Mouse (Mus musculus) heart, postnatal 25 days (tissue): Measurements from ENCODE around the gene Drg1. TPM values are rescaled to one million over a fixed set of nuclear protein-coding genes. Genes with fewer than 3 reads are reported as not detected.
A peak's percentile ranks its signal among the peaks of the same experiment; 100 is the strongest.

ENCODE experiments used
- DNase-seq: peaks from one replicate; pipeline ENCODE4 v3.0.0; 2022; ENCODE audit warnings: low spot score
- intact Hi-C: fragments of 180-260 bp; cut with DNase I; formaldehyde crosslinking; loops from one replicate; pipeline ENCODE4 v1.15.1; 2025
- total RNA-seq, 2 experiments: library from RNA; stranded (reverse); gene quantifications; 2 replicates each; pipeline ENCODE4 v1.2.3; 2021

Drg1 gene
- total RNA-seq, 2 experiments from 2014 or later, result 58.0 to 65.0 TPM

DNA sequence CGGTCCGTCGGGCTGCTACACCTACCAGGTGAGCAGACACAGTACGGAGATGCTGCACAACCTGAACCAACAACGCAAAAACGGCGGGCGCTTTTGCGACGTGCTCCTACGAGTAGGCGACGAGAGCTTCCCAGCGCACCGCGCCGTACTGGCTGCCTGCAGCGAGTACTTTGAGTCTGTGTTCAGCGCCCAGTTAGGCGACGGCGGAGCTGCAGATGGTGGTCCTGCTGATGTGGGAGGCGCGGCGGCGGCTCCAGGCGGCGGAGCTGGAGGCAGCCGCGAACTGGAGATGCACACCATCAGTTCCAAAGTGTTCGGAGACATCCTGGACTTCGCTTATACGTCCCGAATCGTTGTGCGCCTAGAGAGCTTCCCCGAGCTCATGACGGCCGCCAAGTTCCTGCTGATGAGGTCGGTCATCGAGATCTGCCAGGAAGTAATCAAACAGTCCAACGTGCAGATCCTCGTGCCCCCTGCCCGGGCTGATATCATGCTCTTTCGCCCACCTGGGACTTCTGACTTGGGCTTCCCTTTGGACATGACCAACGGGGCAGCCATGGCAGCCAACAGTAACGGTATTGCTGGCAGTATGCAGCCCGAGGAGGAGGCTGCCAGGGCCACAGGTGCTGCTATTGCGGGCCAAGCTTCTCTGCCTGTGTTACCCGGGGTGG lies 24.6 kb upstream of the Drg1 start:
- intact Hi-C loops, result loop anchor here (1.0 to 2.0 kb wide), 2 partner anchors 24 to 40 kb away; partner anchors contain the start of genes Drg1 and Pik3ip1
- peak; percentile 19 for DNase-seq

DNA sequence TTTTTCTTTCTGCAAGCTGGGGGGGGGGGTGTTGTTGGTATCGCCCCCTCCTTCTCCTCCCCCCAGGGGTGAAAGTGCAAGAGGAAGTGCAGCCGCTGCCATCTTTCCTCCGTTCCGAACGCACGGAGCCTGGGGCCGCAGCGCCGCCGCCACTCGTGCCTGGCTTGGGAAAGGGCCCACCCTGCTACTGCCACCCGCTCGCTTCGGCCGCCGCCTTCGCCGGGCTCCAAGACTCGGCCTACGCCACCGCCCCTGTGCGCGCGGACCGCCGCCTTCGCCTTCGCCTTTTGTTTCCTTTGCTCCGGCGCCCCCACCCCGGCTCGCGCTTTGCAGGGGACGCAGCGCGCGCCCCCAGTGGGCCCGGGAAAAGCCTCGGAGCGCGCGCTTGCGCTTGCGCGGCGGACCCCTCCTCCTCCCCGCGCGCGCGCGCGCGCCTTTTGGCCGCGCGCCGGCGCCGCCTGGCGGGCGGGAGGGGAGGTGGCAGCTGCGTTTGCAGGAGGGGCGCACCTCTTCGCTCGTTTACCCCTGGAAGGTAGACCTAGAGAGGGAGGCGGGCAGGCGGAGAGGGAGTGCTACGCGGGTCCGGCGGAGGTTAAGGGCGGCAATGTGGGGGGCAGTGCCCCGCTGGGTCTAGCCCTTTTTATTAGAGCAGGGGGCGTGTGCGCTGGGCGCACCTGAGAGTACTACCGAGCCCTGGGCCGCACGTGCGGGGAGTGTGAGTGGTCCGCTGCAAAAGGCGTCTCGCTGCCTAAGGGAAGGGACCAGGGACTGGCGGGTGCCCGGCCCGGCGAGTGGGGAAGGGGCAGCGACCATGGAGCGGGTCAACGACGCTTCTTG lies 23.8 kb upstream of the Drg1 start:
- intact Hi-C loops, result loop anchor here (1.0 to 2.0 kb wide), 2 partner anchors 24 to 41 kb away; partner anchors contain the start of genes Drg1 and Pik3ip1
- peak; percentile 75 for DNase-seq

DNA sequence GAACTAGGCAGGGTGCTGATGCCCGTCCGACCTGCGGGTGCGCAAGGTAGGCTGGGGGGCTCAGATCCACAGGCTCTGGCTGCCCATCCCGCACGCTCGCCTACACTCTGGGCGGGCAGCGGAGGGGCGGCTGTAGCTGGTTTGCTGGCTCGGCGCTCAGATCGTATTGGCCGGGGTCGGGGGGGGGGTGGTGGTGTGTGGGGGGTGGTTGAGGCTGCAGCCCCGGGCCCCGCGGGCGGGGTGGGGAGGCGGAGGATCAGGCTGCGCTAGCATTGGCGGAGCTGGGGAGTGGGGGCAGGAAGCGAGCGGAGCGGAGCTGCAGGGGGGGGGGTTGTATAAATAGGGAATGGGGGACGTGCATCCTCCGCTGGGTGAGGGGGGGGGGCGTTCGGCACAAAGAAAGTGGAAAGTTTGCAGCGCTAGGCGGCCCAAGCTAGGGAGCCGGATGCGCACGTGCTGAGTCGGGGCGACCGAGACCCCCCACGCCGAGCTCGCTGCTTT lies 23.1 kb upstream of the Drg1 start:
- DNase-seq, result peak; percentile 56
- intact Hi-C loops, result no loop called here

DNA sequence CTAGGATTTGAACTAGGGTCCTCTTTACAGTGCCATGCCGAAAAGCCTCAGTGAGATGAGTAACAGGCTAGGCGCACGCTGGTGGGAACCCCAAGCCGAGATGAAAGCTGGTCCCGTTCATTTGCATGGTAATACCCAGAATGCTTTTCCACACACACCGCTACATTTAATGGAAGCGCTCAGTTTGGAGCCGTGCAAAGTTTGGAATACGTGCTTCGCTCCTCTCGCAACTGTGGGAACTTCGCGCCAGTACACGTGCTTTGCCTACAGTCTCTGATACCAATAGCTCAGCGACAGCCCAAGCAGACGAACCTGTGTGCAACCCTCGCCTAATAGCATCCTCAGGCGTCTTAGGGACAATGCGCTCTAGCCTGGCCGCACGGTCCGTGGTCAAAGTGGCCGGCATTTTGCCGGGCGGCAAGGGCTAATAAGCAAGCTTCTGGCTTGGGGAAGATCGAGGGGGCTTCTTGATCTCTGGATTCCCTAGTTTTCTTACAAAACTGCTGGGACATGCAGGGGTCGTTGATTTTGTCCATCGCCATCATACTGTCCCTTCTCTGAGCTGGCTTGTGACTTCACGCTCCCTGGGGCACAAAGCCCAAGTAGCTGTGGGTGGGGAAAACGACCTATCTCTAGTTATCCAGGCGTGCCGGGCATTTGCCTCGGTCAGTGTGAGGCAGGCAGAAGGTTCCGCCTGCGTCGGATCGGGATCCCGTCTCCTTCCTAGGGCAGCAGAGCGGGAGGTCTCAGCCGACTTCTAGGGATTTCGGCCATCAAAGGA lies 22.5 kb upstream of the Drg1 start, which contains the start of gene Patz1:
TSS of gene Patz1 (plus strand) at position 354 of the 781 bp plus-strand sequence.
- DNase-seq, result peak; percentile 28
- intact Hi-C loops, result no loop called here

DNA sequence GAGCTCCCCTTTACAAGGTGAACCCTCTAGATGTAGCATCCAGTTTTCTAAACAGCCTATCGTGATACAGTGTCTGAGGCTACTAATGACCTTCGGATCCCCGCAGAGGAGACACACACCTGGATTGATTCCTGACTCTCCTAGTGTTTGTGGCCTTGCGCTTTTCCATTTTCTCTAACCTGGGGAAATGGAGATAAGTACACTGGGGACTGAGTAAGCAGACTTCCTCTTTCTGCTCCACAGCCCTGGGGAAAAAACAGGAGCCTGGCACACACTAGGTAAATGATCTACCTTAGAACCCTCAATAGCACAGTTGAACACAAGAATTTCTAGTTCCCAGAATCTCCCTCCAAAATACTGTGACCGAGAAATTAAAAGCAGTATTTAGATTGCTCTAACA lies 21.7 kb upstream of the Drg1 start:
- intact Hi-C loops, result no loop called here
- DNase-seq, result no peak

DNA sequence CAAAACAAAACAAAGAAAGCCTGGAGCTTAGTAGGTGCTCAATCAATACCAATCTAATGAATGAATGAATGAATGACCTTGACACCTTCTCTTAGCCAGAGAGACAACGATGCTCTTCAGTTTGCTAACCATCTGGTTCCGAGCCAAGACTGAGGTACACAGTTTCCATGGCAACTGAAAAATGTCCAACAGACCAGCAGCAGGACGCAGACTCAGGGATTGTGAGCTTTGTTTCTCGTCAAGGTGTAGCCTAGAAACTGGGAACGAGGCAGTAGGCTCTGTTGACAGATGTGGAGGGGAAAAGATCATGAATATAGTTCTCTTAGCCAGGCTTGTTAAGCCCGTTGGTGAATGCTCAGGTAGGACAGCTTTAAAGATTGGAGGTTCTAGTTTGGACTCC lies 20.9 kb upstream of the Drg1 start:
- no peak for DNase-seq
- intact Hi-C loops, result no loop called here

DNA sequence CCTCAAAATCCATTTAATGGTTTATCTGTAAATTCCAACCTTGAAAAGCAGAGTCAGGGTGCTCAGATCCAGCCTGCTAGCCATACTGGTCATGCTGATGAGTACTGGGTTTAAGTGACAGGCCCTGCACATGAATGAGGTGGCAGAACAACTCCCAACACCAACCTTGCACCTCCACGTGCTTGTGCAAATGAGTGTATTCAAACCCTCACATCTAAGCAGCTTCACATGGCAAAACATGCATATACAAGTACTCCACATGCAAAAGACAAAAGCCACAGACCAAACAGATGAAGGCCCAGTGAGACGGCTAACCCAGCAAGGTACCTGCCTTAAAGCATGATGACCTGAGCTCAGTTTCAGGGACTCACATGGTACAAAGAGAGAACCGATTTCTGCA lies 19.7 kb upstream of the Drg1 start:
- DNase-seq, result no peak
- intact Hi-C loops, result no loop called here

DNA sequence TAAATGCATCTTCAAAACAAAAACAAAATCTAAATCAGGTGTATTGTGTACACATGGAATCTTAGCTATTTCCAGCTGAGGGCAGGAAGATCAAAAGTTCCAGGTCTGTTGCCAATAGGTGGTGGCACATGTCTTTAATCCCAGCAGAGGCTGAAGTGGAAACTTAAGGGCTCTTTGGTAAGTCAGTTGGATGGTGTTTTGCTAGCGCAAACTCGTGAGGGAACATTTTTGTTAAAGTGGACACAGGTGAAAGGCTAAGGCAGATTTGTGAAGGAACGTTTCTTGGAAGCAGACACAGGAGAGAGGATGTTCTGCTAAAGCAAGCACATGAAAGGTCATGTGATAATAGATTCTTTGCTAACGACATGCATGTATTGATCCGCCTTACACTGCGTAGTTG lies 17.4 kb upstream of the Drg1 start:
- no peak for DNase-seq
- intact Hi-C loops, result no loop called here

DNA sequence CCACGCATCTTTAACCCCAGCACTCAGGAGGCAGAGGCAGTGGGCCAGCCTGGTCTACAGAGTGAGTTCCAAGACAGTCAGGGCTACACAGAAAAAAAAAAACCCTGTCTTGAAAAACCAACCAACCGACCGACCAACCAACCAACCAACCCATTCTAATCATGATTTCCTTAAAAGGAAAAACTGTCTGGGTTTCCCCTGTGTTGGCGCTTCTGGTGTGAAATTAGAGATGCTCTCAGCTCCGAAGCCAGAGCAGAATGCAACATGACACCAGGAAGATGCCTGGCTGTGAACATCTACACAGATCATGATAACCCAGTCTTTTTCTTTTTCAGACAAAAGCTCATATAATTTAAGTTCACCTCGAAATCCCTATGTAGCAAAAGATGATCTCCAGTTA lies 16.7 kb upstream of the Drg1 start:
- DNase-seq, result no peak
- intact Hi-C loops, result no loop called here

DNA sequence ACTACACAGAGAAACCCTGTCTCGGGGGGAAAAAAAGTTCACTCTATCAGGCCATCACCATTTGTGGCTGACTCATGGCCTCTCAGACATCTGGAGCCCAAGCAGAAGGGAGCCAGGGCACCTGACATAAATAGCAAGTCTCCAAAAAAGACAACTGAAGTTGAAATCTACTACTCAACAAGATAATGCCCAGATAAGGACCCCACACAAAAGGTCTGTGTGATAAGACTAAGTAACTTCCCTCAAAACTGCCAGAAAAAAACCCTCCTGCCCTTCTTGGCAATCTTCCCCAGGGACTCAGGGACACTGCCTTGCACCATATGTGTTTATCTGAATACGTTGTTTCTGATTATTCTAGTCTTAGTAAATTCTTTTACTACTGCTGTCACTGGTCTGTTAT lies 13.5 kb upstream of the Drg1 start:
- intact Hi-C loops, result no loop called here
- no peak for DNase-seq

DNA sequence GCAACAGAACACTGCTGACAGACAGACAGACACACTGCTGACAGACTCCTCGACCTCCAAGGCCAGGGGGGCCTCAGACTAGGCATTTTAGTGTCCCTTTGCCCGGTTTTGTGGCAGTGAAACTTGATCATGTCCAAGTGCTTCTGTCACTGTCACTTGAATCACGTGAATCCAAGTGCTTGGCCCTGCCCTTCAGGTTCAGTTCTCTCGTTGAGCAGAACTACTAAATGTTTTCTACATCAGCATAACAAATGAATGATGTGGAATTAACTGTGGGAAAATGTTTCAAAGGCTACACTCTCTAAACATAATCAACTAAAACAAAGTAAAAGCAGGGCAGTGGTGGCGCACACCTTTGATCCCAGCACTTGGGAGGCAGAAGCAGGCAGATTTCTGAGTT lies 12.1 kb upstream of the Drg1 start:
- intact Hi-C loops, result no loop called here
- DNase-seq, result no peak

DNA sequence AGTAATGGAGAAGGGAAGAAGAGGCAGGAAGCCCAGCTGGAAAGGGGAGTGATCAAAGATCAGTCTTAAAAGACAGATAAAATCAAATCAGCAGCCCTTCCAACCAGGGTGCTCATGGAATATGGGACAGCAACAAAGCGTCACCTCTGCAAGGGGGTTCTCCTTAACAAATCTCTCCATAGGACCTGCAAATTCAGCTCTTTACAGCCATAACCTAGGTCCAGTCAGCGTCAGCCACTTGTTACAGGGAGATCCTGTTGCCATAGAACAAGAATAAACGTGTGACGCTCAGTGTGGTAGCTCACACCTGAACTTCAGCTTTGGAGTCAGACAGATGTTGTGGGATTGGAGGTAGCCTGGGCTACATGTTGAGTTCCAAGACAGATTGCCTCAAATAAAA lies 3.0 kb upstream of the Drg1 start:
- DNase-seq, result no peak
- intact Hi-C loops, result no loop called here

DNA sequence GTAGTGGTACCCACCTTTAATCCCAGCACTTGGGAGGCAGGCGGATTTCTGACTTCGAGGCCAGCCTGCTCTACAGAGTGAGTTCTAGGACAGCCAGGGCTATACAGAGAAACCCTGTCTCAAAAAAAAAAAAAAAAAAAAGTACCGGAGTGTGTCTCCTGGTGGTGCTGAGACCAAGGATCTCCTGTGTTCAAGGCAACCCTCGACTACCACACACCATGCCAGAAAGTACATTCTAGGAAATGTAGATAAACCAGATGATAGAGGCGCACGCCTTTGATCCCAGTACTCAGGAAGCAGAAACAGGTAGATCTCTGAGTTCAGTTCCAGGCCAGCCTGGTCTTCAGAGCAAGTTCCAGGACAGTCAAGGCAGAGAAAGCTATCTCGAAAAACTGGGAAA lies 918 bp upstream of the Drg1 start:
- DNase-seq, result no peak
- intact Hi-C loops, result no loop called here

DNA sequence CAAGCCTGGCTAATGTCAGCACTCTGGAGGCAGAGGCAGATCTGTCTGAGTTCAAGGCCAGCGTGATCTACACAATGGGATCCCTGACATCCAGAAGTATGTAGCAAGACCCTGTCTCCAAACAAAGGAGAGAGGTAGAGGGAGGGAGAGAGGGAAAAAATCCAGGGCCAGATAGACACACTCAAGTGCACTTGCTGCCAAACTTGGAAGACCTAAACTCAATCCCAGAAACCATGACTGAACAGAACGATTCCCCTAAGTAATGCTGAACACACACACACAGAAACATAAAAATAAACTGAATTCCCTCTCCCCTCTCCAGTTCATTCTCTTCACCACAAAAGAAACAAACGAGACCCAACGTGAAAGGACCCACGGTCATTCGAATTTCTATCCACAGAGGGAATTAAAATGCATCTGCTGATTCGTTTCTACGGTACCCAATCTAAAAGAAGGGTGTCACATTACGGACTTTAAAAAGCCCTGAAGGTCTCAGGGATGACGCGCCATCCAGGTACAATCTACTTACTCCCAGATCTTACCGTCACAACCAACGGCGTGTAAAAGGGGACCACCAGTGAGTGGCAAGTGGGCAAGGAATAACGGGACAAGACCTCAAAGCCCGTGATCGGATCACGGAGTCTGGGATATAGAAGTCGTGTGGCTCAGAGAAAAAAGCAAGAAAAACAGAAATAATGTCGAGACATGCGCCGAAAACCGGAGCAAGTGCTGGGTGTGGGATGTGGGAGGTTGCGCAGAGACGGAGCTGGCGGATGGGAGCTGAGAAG lies 730 bp downstream of the Drg1 start:
- intact Hi-C loops, result loop anchor here (1.0 kb wide), 2 partner anchors 25 to 30 kb away; no protein-coding TSS in a partner anchor
- DNase-seq, result no peak

DNA sequence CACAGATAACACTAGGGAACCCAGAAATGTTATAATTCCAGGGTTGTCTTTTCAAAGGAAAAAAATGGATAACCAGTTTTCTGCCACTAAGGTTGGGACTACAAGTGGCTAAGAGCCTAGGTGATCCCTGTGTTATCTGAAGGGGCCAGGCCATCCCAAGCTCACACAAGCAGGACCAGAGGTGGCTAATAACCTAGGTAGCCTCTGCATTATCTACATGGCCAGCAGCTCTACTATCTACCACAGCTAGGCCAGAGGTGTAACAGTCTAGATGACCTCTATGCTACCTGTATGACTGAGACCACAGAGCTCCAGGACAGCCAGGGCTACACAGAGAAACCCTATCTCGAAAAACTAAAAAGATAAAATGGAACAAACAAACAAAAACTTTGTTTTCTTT lies 6.7 kb downstream of the Drg1 start:
- DNase-seq, result no peak
- intact Hi-C loops, result no loop called here

DNA sequence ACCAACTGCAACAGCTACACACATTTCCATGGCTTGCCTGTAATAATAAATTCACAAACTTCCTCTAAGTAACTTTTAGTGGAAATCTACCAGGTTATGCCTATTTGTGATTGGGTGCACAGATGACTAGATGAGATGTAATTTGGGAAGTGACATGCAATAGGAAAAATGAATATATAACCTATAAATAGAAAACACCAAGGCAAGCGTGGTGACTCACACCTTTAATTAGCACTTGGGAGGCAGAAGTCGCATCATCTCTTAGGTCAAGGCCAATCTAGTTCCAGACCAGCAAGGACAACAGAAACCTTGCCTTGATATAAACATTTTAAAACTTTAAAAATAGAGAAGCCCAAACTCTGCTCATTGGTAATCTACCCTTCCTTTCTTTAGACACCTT lies 18.8 kb downstream of the Drg1 start:
- intact Hi-C loops, result no loop called here
- DNase-seq, result no peak

DNA sequence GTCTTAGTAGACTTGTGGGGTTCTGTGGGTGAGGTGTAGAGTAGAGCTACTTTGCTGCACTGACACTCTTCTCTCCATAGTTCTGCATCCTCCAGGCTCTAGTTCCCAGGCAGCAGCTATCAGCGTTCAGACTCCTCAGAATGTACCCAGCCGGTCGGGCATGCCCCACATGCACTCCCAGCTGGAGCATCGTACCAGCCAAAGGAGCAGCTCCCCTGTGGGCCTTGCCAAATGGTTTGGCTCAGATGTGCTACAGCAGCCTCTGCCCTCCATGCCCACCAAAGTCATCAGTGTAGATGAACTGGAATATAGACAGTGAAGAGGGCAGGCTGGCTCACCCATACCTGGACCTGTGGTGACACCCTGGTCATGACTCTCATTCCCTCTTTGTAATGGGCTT lies 22.4 kb downstream of the Drg1 start:
- intact Hi-C loops, result no loop called here

DNA sequence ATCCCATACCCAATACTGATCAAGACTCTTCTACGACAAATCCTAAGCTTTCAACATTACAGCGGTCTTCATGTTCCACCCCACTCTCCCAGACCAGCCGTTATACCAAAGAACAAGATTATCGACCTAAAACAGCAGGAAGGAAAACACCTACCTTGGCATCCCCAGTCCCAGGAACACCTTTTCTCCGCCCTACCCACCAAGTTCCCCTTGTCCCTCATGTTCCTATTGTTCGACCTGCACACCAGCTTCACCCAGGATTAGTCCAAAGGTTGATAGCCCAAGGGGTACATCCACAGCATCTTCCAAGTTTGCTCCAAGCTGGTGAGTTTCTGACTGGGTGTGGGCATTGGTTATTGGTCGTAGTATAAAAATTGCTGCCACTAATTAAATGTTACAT lies 23.8 kb downstream of the Drg1 start:
- DNase-seq, result no peak
- intact Hi-C loops, result no loop called here

More for the DNA sequence above, 22.4 kb downstream of the Drg1 start:
- no peak for DNase-seq

DNA sequence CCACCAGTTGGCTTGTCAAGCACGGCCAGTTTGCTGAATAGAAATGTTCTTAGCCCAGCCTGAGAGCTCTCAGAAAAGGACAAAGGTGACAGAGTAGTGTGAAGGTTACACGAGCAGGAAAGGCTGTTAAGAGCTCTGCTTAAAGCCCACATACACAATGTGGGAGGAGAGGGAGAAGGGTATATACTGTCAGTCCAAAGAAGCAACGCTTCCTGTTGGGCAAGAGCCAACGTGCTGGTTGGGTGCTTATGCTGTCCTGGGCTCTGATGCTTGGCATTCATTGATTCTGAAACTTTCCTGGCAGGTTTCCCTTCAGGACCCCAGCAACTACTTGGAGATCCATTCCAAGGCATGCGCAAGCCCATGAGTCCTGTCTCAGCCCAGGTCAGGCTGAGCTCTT lies 30.9 kb downstream of the Drg1 start:
- no peak for DNase-seq
- intact Hi-C loops, result loop anchor here (1.0 kb wide), 1 partner anchor 31 kb away; the partner anchor contains the start of gene Drg1

DNA sequence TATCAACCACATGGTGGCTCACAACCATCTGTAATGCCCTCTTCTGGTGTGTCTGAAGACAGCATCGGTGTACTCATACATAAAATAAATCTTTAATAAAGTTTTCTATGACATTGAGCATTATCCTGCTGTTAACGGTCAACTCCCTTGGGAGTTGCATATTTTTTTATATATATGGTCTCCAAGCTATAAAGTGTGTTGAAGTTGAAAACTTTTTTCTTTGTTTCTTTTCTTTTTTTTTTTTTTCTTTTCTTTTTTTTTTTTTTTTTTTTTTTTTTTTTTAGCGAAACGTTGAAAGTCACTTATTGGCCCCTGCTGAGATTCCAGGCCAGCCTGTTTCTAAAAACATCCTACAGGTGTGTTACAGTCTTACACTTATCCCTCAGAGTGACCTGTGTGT lies 32.5 kb downstream of the Drg1 start:
- intact Hi-C loops, result no loop called here
- DNase-seq, result no peak
